Mouse (Mus musculus): ENCODE data around the gene Pald1. TPM values are rescaled to one million over a fixed set of nuclear protein-coding genes. Genes with fewer than 3 reads are reported as not detected.
A peak's percentile ranks its signal among the peaks of the same experiment; 100 is the strongest.

Gene Pald1
- polyA plus RNA-seq, 1 experiment: 15.0 TPM

GRCm38 (mm10) chr10:61374076-61374475 is 9.3 kb downstream of the Pald1 start:
- TF ChIP-seq POLR2A (IDR thresholded peaks at IDR 0.05; ENCODE audit: low read depth, low read length) (no peak), CTCF (IDR thresholded peaks at IDR 0.05; ENCODE audit: extremely low read depth, insufficient read depth, insufficient read length, insufficient replicate concordance) (no peak)
- Histone ChIP-seq H3K27me3 (ENCODE audit: control insufficient read depth, insufficient read depth, low read length) (no peaks in the 10 kb centered on the region), H3K4me1 (ENCODE audit: control insufficient read depth, insufficient read depth, insufficient read length) (peaks cover 6% of the 10 kb centered on the region; the same call in 1 of the 2 replicates), H3K36me3 (ENCODE audit: control insufficient read depth, insufficient read depth, low read length) (no peaks in the 10 kb centered on the region), H3K27ac (ENCODE audit: insufficient read depth, low read length) (no peak overlapping the region; the same call in 1 of the 2 replicates), H3K4me3 (ENCODE audit: extremely low read depth, insufficient read depth, insufficient read length) (no peak overlapping the region)
- no peak for DNase-seq (ENCODE audit: low read depth in 1 of 2, low spot score in 2 of 2)
- 32% methylated on average over 4 of the region's 4 CpGs for WGBS

GRCm38 (mm10) chr10:61372585-61372923 is 10.8 kb downstream of the Pald1 start:
- WGBS: 84% methylated on average over 4 of the region's 4 CpGs
- Histone ChIP-seq H3K4me1 (ENCODE audit: control insufficient read depth, insufficient read depth, insufficient read length) (peaks cover 6% of the 10 kb centered on the region; the same call in 1 of the 2 replicates), H3K36me3 (ENCODE audit: control insufficient read depth, insufficient read depth, low read length) (no peaks in the 10 kb centered on the region), H3K27me3 (ENCODE audit: control insufficient read depth, insufficient read depth, low read length) (no peaks in the 10 kb centered on the region), H3K27ac (ENCODE audit: insufficient read depth, low read length) (no peak overlapping the region), H3K4me3 (ENCODE audit: extremely low read depth, insufficient read depth, insufficient read length) (no peak overlapping the region)
- TF ChIP-seq POLR2A (IDR thresholded peaks at IDR 0.05; ENCODE audit: low read depth, low read length): no peak
- no peak for TF ChIP-seq CTCF (IDR thresholded peaks at IDR 0.05; ENCODE audit: extremely low read depth, insufficient read depth, insufficient read length, insufficient replicate concordance)
- DNase-seq (ENCODE audit: low read depth in 1 of 2, low spot score in 2 of 2): no peak

GRCm38 (mm10) chr10:61371884-61372584 is 11.3 kb downstream of the Pald1 start:
- H3K4me3 ChIP-seq (ENCODE audit: extremely low read depth, insufficient read depth, insufficient read length): no peak overlapping the region
- H3K27ac ChIP-seq (ENCODE audit: insufficient read depth, low read length): no peak overlapping the region
- WGBS: 88% methylated on average over 9 of the region's 9 CpGs
- DNase-seq (ENCODE audit: low read depth in 1 of 2, low spot score in 2 of 2): no peak
- no peaks in the 10 kb centered on the region for H3K27me3 ChIP-seq (ENCODE audit: control insufficient read depth, insufficient read depth, low read length)
- H3K36me3 ChIP-seq (ENCODE audit: control insufficient read depth, insufficient read depth, low read length): no peaks in the 10 kb centered on the region
- TF ChIP-seq CTCF (IDR thresholded peaks at IDR 0.05; ENCODE audit: extremely low read depth, insufficient read depth, insufficient read length, insufficient replicate concordance): no peak
- TF ChIP-seq POLR2A (IDR thresholded peaks at IDR 0.05; ENCODE audit: low read depth, low read length): no peak
- H3K4me1 ChIP-seq (ENCODE audit: control insufficient read depth, insufficient read depth, insufficient read length): peaks cover 6% of the 10 kb centered on the region; the same call in 1 of the 2 replicates

- no peak overlapping the region for H3K4me3 ChIP-seq (ENCODE audit: extremely low read depth, insufficient read depth, insufficient read length)
- DNase-seq (ENCODE audit: low read depth in 1 of 2, low spot score in 2 of 2): no peak
- TF ChIP-seq CTCF (IDR thresholded peaks at IDR 0.05; ENCODE audit: extremely low read depth, insufficient read depth, insufficient read length, insufficient replicate concordance): no peak
- TF ChIP-seq POLR2A (IDR thresholded peaks at IDR 0.05; ENCODE audit: low read depth, low read length): no peak
- peak overlapping the region; percentile 54 for H3K27ac ChIP-seq (ENCODE audit: insufficient read depth, low read length)
- H3K36me3 ChIP-seq (ENCODE audit: control insufficient read depth, insufficient read depth, low read length): no peaks in the 10 kb centered on the region
- WGBS: 79% methylated on average over 18 of the region's 18 CpGs
- H3K27me3 ChIP-seq (ENCODE audit: control insufficient read depth, insufficient read depth, low read length): no peaks in the 10 kb centered on the region
- peaks cover 6% of the 10 kb centered on the region; the same call in 1 of the 2 replicates for H3K4me1 ChIP-seq (ENCODE audit: control insufficient read depth, insufficient read depth, insufficient read length)
Observed at GRCm38 (mm10) chr10:61370273-61370979, 12.9 kb downstream of the Pald1 start.

- H3K36me3 ChIP-seq (ENCODE audit: control insufficient read depth, insufficient read depth, low read length): no peaks in the 10 kb centered on the region
- no peak for TF ChIP-seq CTCF (IDR thresholded peaks at IDR 0.05; ENCODE audit: extremely low read depth, insufficient read depth, insufficient read length, insufficient replicate concordance)
- TF ChIP-seq POLR2A (IDR thresholded peaks at IDR 0.05; ENCODE audit: low read depth, low read length): no peak
- DNase-seq (ENCODE audit: low read depth in 1 of 2, low spot score in 2 of 2): no peak
- no peak overlapping the region for H3K27ac ChIP-seq (ENCODE audit: insufficient read depth, low read length)
- no peaks in the 10 kb centered on the region for H3K27me3 ChIP-seq (ENCODE audit: control insufficient read depth, insufficient read depth, low read length)
- H3K4me1 ChIP-seq (ENCODE audit: control insufficient read depth, insufficient read depth, insufficient read length): peaks cover 6% of the 10 kb centered on the region; the same call in 1 of the 2 replicates
- H3K4me3 ChIP-seq (ENCODE audit: extremely low read depth, insufficient read depth, insufficient read length): no peak overlapping the region
- 47% methylated on average over 5 of the region's 5 CpGs for WGBS
Observed at GRCm38 (mm10) chr10:61369755-61370154, 13.6 kb downstream of the Pald1 start.

GRCm38 (mm10) chr10:61365902-61366301 is 17.4 kb downstream of the Pald1 start:
- no peaks in the 10 kb centered on the region for H3K36me3 ChIP-seq (ENCODE audit: control insufficient read depth, insufficient read depth, low read length)

More at GRCm38 (mm10) chr10:61365902-61366301, 17.4 kb downstream of the Pald1 start:
- no peak for TF ChIP-seq POLR2A (IDR thresholded peaks at IDR 0.05; ENCODE audit: low read depth, low read length)
- no peak for TF ChIP-seq CTCF (IDR thresholded peaks at IDR 0.05; ENCODE audit: extremely low read depth, insufficient read depth, insufficient read length, insufficient replicate concordance)
- H3K4me1 ChIP-seq (ENCODE audit: control insufficient read depth, insufficient read depth, insufficient read length): no peaks in the 10 kb centered on the region; the same call in 1 of the 2 replicates
- WGBS: 45% methylated on average over 1 of the region's 1 CpGs
- no peak for DNase-seq (ENCODE audit: low read depth in 1 of 2, low spot score in 2 of 2)
- H3K27me3 ChIP-seq (ENCODE audit: control insufficient read depth, insufficient read depth, low read length): no peaks in the 10 kb centered on the region
- no peak overlapping the region for H3K27ac ChIP-seq (ENCODE audit: insufficient read depth, low read length)
- no peak overlapping the region for H3K4me3 ChIP-seq (ENCODE audit: extremely low read depth, insufficient read depth, insufficient read length)

Measured in spleen, adult 2 months (tissue).